14 mouse cellular contexts compared by ENCODE assay signal in the genomic region with DNA sequence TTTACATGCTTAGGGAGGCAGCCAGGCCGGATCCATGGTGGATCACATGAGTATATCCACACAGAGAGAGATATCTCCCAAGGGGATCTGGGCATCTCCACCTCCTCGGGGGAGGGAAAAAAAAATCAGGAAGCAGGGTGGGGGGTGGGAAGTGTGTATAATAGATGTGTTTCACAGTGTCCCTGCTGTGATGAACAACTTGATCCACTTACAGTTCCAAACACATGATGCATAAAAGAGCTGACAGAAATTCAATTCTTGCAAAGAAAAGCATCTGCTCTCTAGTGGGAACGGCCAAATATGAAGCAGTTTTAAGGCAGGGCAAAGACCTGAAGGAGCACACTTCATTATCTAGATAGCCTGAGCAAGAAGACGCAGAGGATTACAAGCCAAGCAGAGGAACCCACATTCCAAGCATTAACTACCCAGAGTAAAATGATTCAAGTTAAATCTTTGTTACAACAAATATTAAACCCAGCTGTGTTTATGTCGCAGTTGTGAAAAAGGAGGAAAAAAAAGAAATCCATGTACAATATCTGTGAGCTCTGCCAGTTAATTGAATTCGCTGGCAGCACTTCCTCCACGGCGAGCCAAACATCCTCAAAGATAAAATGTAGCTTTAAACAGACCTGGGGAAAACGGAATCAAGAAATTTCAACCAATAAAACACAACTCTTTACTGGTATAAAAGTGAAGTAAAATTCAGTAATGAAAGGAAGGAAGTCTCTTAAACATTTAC.
DNase-seq lines count a peak whose midpoint lies in the region; ATAC-seq and TF ChIP-seq lines count a peak whose summit lies in the region.
"Had no signal": no experiment of that assay in that cellular context is flagged by ENCODE, and none has a peak within 500 bp of the region (broad histone marks: within the 10 kb centered on the region; RNA-seq: fewer than 3 reads in every experiment).

No protein-coding gene starts in this region.

- no peaks in the 10 kb centered on the region for H3K9me3 ChIP-seq in hindbrain, postnatal 0 days (ENCODE audit: low read length)
- H3K9me3 ChIP-seq in hindbrain, embryonic 11.5 days (ENCODE audit: control insufficient read depth, low read length), result no peaks in the 10 kb centered on the region
- H3K9me3 ChIP-seq in neural tube, embryonic 15.5 days (replicated peaks), result no peaks in the 10 kb centered on the region
- no peaks in the 10 kb centered on the region for H3K9me3 ChIP-seq in intestine, embryonic 16.5 days (ENCODE audit: control insufficient read depth, low read length)
- H3K9me3 ChIP-seq: lung, embryonic 15.5 days had no signal

- ATAC-seq in hindbrain, postnatal 0 days, result no peak
- no peak for ATAC-seq in hindbrain, embryonic 11.5 days (ENCODE audit: low FRiP score)
- no peak for ATAC-seq in neural tube, embryonic 15.5 days (ENCODE audit: low FRiP score)
- no peak for ATAC-seq in intestine, embryonic 16.5 days
- ATAC-seq: Patski had no signal

- no peak for TF ChIP-seq CTCF in hindbrain, postnatal 0 days (IDR thresholded peaks at IDR 0.05; ENCODE audit: low read depth)

- H3K4me1 ChIP-seq in hindbrain, postnatal 0 days (ENCODE audit: insufficient read depth, low read length), result no peaks in the 10 kb centered on the region
- no peaks in the 10 kb centered on the region for H3K4me1 ChIP-seq in hindbrain, embryonic 11.5 days (replicated peaks; ENCODE audit: control insufficient read depth, insufficient read depth, low read length)
- peaks cover 10% of the 10 kb centered on the region for H3K4me1 ChIP-seq in neural tube, embryonic 15.5 days
- no peaks in the 10 kb centered on the region for H3K4me1 ChIP-seq in intestine, embryonic 16.5 days (ENCODE audit: control insufficient read depth, insufficient read depth, low read length)

- WGBS in hindbrain, postnatal 0 days, result 33% methylated on average over 9 of the region's 9 CpGs
- WGBS in hindbrain, embryonic 11.5 days, result 72% methylated on average over 9 of the region's 9 CpGs
- WGBS in neural tube, embryonic 15.5 days, result 51% methylated on average over 9 of the region's 9 CpGs
- WGBS in intestine, embryonic 16.5 days, result 47% methylated on average over 9 of the region's 9 CpGs

- peak; percentile 24 for DNase-seq in hindbrain, postnatal 0 days (ENCODE audit: low spot score)
- DNase-seq in hindbrain, embryonic 11.5 days (ENCODE audit: low spot score), result no peak
- DNase-seq in neural tube, embryonic 10.5 days (ENCODE audit: extremely low spot score, low spot score), result no peak
- DNase-seq in layer of hippocampus, adult 9-10 months (ENCODE audit: low spot score), result peak; percentile 36
- DNase-seq in kidney, postnatal 10 days, result no peak
- DNase-seq: cerebellum, postnatal 36 days; heart, postnatal 36 days; kidney, adult 11 months; kidney, postnatal 4 days had no signal

- no peak overlapping the region for H3K4me3 ChIP-seq in hindbrain, postnatal 0 days (ENCODE audit: low read length)
- H3K4me3 ChIP-seq in hindbrain, embryonic 11.5 days (ENCODE audit: low read depth, low read length), result no peak overlapping the region
- H3K4me3 ChIP-seq in neural tube, embryonic 15.5 days (replicated peaks), result no peak overlapping the region
- no peak overlapping the region for H3K4me3 ChIP-seq in intestine, embryonic 16.5 days (ENCODE audit: low read length)
- H3K4me3 ChIP-seq: erythroblast, embryonic 14.5 days; lung, embryonic 15.5 days had no signal

- no peak overlapping the region for H3K4me2 ChIP-seq in hindbrain, postnatal 0 days (ENCODE audit: low read depth, low read length)
- no peak overlapping the region for H3K4me2 ChIP-seq in hindbrain, embryonic 11.5 days (replicated peaks; ENCODE audit: low read depth, low read length)
- no peak overlapping the region for H3K4me2 ChIP-seq in neural tube, embryonic 15.5 days
- no peak overlapping the region for H3K4me2 ChIP-seq in intestine, embryonic 16.5 days (ENCODE audit: low read depth, low read length)
- H3K4me2 ChIP-seq: lung, embryonic 15.5 days had no signal

- no peaks in the 10 kb centered on the region for H3K27me3 ChIP-seq in hindbrain, postnatal 0 days (ENCODE audit: insufficient read depth, low read length)
- H3K27me3 ChIP-seq in hindbrain, embryonic 11.5 days (ENCODE audit: control insufficient read depth, insufficient read depth, low read length), result no peaks in the 10 kb centered on the region
- no peaks in the 10 kb centered on the region for H3K27me3 ChIP-seq in neural tube, embryonic 15.5 days (replicated peaks)
- H3K27me3 ChIP-seq in intestine, embryonic 16.5 days (replicated peaks; ENCODE audit: control insufficient read depth, insufficient read depth, low read length), result no peaks in the 10 kb centered on the region
- H3K27me3 ChIP-seq: lung, embryonic 15.5 days; Patski had no signal

- no peaks in the 10 kb centered on the region for H3K36me3 ChIP-seq in hindbrain, postnatal 0 days (ENCODE audit: insufficient read depth, low read length)
- H3K36me3 ChIP-seq in hindbrain, embryonic 11.5 days (ENCODE audit: control insufficient read depth, insufficient read depth, low read length), result no peaks in the 10 kb centered on the region
- H3K36me3 ChIP-seq in neural tube, embryonic 15.5 days, result no peaks in the 10 kb centered on the region
- H3K36me3 ChIP-seq in intestine, embryonic 16.5 days (ENCODE audit: control insufficient read depth, insufficient read depth, low read length), result no peaks in the 10 kb centered on the region
- H3K36me3 ChIP-seq: lung, embryonic 15.5 days had no signal

- no peak overlapping the region for H3K9ac ChIP-seq in hindbrain, postnatal 0 days (replicated peaks; ENCODE audit: low read length)
- no peak overlapping the region for H3K9ac ChIP-seq in hindbrain, embryonic 11.5 days (ENCODE audit: low read depth, low read length)
- H3K9ac ChIP-seq in neural tube, embryonic 15.5 days (replicated peaks), result no peak overlapping the region
- no peak overlapping the region for H3K9ac ChIP-seq in intestine, embryonic 16.5 days (ENCODE audit: low read depth, low read length)
- H3K9ac ChIP-seq: lung, embryonic 15.5 days had no signal

- H3K27ac ChIP-seq in hindbrain, postnatal 0 days, result no peak overlapping the region
- no peak overlapping the region for H3K27ac ChIP-seq in hindbrain, embryonic 11.5 days (ENCODE audit: low read depth, low read length)
- H3K27ac ChIP-seq in neural tube, embryonic 15.5 days (replicated peaks), result 0 out of 2 replicates have a peak overlapping the region, but pooled peaks have one; percentile 1
- no peak overlapping the region for H3K27ac ChIP-seq in intestine, embryonic 16.5 days (ENCODE audit: low read length)
- H3K27ac ChIP-seq: lung, embryonic 15.5 days had no signal

Comparison
In these comparisons a context has a peak if more than half of its experiments do, and no peak if none do; other contexts are left out.
1. DNase-seq: peak in hindbrain, postnatal 0 days (single experiment) and layer of hippocampus, adult 9-10 months (single experiment); none in hindbrain, embryonic 11.5 days (single experiment), neural tube, embryonic 10.5 days (single experiment) and kidney, postnatal 10 days (single experiment).